Mouse (Mus musculus): ENCODE data around the gene Odf3. TPM values are rescaled to one million over a fixed set of nuclear protein-coding genes. Genes with fewer than 3 reads are reported as not detected.

The Odf3 gene
- total RNA-seq (2023) = not detected

GRCm38 (mm10) chr7:140847755-140848580, at the start of gene Odf3:
Odf3 (plus strand) TSS chr7:140847805.

GRCm38 (mm10) chr7:140821653-140822329, 25.8 kb upstream of the Odf3 start, which contains the start of gene Zfp941:
Zfp941 (minus strand) TSS chr7:140822178.

GRCm38 (mm10) chr7:140834968-140835757, 12.4 kb upstream of the Odf3 start, which contains the start of gene Urah:
Urah (plus strand) TSS chr7:140835018.

GRCm38 (mm10) chr7:140844905-140845665, 2.5 kb upstream of the Odf3 start, which contains the start of gene Scgb1c1:
Scgb1c1 (plus strand) TSS chr7:140845547.

GRCm38 (mm10) chr7:140855860-140856784, 8.5 kb downstream of the Odf3 start, which contains the start of gene Gm45785:
Gm45785 (minus strand) TSS chr7:140856331.

GRCm38 (mm10) chr7:140856785-140857549, 9.4 kb downstream of the Odf3 start, which contains the start of gene Ric8a:
Ric8a (plus strand) TSS chr7:140856957.

GRCm38 (mm10) chr7:140857550-140858505, 10.2 kb downstream of the Odf3 start, which contains the start of gene Bet1l:
Bet1l (minus strand) TSS chr7:140857577.

GRCm38 (mm10) chr7:140881696-140882468, 34.3 kb downstream of the Odf3 start, which contains the start of the genes Psmd13 and Sirt3:
Psmd13 (plus strand) TSS chr7:140881968.
Sirt3 (minus strand) TSS chr7:140882309.

GRCm38 (mm10) chr7:140900220-140900619, 52.6 kb downstream of the Odf3 start, which contains the start of gene Cox8b:
Cox8b (minus strand) TSS chr7:140900446.

Other genes starting within 250 kb of the Odf3 start
- gene Olfr46, start 246.5 kb upstream of the Odf3 start, total RNA-seq (2023) = not detected
- not detected for gene Olfr61, start 218.8 kb upstream of the Odf3 start, total RNA-seq (2023)
- not detected for gene Olfr53, start 201.4 kb upstream of the Odf3 start, total RNA-seq (2023)
- gene Olfr539, start 187.9 kb upstream of the Odf3 start, total RNA-seq (2023) = not detected
- not detected for gene Olfr45, start 165.9 kb upstream of the Odf3 start, total RNA-seq (2023)
- not detected for gene Olfr541, start 150.5 kb upstream of the Odf3 start, total RNA-seq (2023)
- not detected for gene Cyp2e1, start 84.1 kb upstream of the Odf3 start, total RNA-seq (2023)
- not detected for gene Syce1, start 60.0 kb upstream of the Odf3 start, total RNA-seq (2023)
- not detected for gene Zfp941, start 25.6 kb upstream of the Odf3 start, total RNA-seq (2023)
- not detected for gene Urah, start 12.8 kb upstream of the Odf3 start, total RNA-seq (2023)
- gene Scgb1c1, start 2.3 kb upstream of the Odf3 start, total RNA-seq (2023) = not detected
- not detected for gene Gm45785, start 8.5 kb downstream of the Odf3 start, total RNA-seq (2023)
- gene Ric8a, start 9.2 kb downstream of the Odf3 start, total RNA-seq (2023) = 108 TPM
- gene Bet1l, start 9.8 kb downstream of the Odf3 start, total RNA-seq (2023) = 31.9 TPM
- gene Psmd13, start 34.2 kb downstream of the Odf3 start, total RNA-seq (2023) = 77.9 TPM
- 8.5 TPM for gene Sirt3, start 34.5 kb downstream of the Odf3 start, total RNA-seq (2023)
- gene Cox8b, start 52.6 kb downstream of the Odf3 start, total RNA-seq (2023) = not detected
- not detected for gene Nlrp6, start 73.1 kb downstream of the Odf3 start, total RNA-seq (2023)
- gene Pgghg, start 93.6 kb downstream of the Odf3 start, total RNA-seq (2023) = 10.4 TPM
- not detected for gene Ifitm5, start 102.5 kb downstream of the Odf3 start, total RNA-seq (2023)
- gene Gm45717, start 108.1 kb downstream of the Odf3 start, total RNA-seq (2023) = not detected
- gene Ifitm2, start 108.2 kb downstream of the Odf3 start, total RNA-seq (2023) = 16.1 TPM
- gene Ifitm1, start 119.4 kb downstream of the Odf3 start, total RNA-seq (2023) = not detected
- 5.0 TPM for gene Ifitm3, start 163.0 kb downstream of the Odf3 start, total RNA-seq (2023)
- gene Ifitm6, start 170.1 kb downstream of the Odf3 start, total RNA-seq (2023) = 2.3 TPM
- gene Gm17387, start 181.3 kb downstream of the Odf3 start, total RNA-seq (2023) = not detected
- gene B4galnt4, start 213.3 kb downstream of the Odf3 start, total RNA-seq (2023) = 1.3 TPM
- gene Pkp3, start 230.4 kb downstream of the Odf3 start, total RNA-seq (2023) = 37.8 TPM

Measured in CD8-positive naive resting alpha-beta T cell, adult 57 days (primary cell).